Mouse (Mus musculus): Measurements from ENCODE around the gene Fbxo40. TPM values are rescaled to one million over a fixed set of nuclear protein-coding genes. Genes with fewer than 3 reads are reported as not detected.

Gene Fbxo40
- polyA plus RNA-seq, 1 experiment from 2014 or later: not detected

- peaks cover 11% of the 10 kb centered on the region for H3K4me1 ChIP-seq (replicated peaks; ENCODE audit: control insufficient read depth, insufficient read depth, low read length)
- H3K9ac ChIP-seq (ENCODE audit: low read length): no peak overlapping the region
- H3K9me3 ChIP-seq (ENCODE audit: control insufficient read depth, low read length): no peaks in the 10 kb centered on the region
- H3K27me3 ChIP-seq (replicated peaks; ENCODE audit: control insufficient read depth, insufficient read depth, low read length): no peaks in the 10 kb centered on the region
- 62% methylated on average over 6 of the region's 6 CpGs for WGBS
- ATAC-seq (replicated peaks; ENCODE audit: low FRiP score, low TSS enrichment, low read depth) (no peak), DNase-seq (ENCODE audit: low spot score) (no peak)
- H3K27ac ChIP-seq (ENCODE audit: low read depth): no peak overlapping the region
- H3K36me3 ChIP-seq (ENCODE audit: control insufficient read depth, insufficient read depth, low read length): no peaks in the 10 kb centered on the region
- no peak overlapping the region for H3K4me3 ChIP-seq (ENCODE audit: low read depth, low read length)
- H3K4me2 ChIP-seq (ENCODE audit: low read length): no peak overlapping the region
Observed at GRCm38 (mm10) chr16:37009262-37009661, 19.0 kb upstream of the Fbxo40 start.

GRCm38 (mm10) chr16:36999366-36999972 is 9.2 kb upstream of the Fbxo40 start:
- H3K9ac ChIP-seq (ENCODE audit: low read length): no peak overlapping the region
- 78% methylated on average over 9 of the region's 9 CpGs for WGBS
- no peaks in the 10 kb centered on the region for H3K36me3 ChIP-seq (ENCODE audit: control insufficient read depth, insufficient read depth, low read length)
- DNase-seq (ENCODE audit: low spot score): no peak
- no peak for ATAC-seq (replicated peaks; ENCODE audit: low FRiP score, low TSS enrichment, low read depth)
- no peak overlapping the region for H3K27ac ChIP-seq (ENCODE audit: low read depth)
- H3K27me3 ChIP-seq (replicated peaks; ENCODE audit: control insufficient read depth, insufficient read depth, low read length): no peaks in the 10 kb centered on the region
- H3K4me3 ChIP-seq (ENCODE audit: low read depth, low read length): no peak overlapping the region
- no peaks in the 10 kb centered on the region for H3K4me1 ChIP-seq (replicated peaks; ENCODE audit: control insufficient read depth, insufficient read depth, low read length)
- H3K9me3 ChIP-seq (ENCODE audit: control insufficient read depth, low read length): no peaks in the 10 kb centered on the region
- no peak overlapping the region for H3K4me2 ChIP-seq (ENCODE audit: low read length)

GRCm38 (mm10) chr16:36997650-36998049 is 7.4 kb upstream of the Fbxo40 start:
- Histone ChIP-seq H3K4me3 (ENCODE audit: low read depth, low read length) (no peak overlapping the region), H3K27me3 (replicated peaks; ENCODE audit: control insufficient read depth, insufficient read depth, low read length) (no peaks in the 10 kb centered on the region), H3K4me2 (ENCODE audit: low read length) (no peak overlapping the region), H3K36me3 (ENCODE audit: control insufficient read depth, insufficient read depth, low read length) (no peaks in the 10 kb centered on the region), H3K9me3 (ENCODE audit: control insufficient read depth, low read length) (no peaks in the 10 kb centered on the region), H3K9ac (ENCODE audit: low read length) (no peak overlapping the region), H3K27ac (ENCODE audit: low read depth) (no peak overlapping the region), H3K4me1 (replicated peaks; ENCODE audit: control insufficient read depth, insufficient read depth, low read length) (no peaks in the 10 kb centered on the region)
- WGBS: 76% methylated on average over 6 of the region's 6 CpGs
- DNase-seq (ENCODE audit: low spot score) (no peak), ATAC-seq (replicated peaks; ENCODE audit: low FRiP score, low TSS enrichment, low read depth) (no peak)

GRCm38 (mm10) chr16:36989493-36989892 is 774 bp downstream of the Fbxo40 start:
- WGBS: 76% methylated on average over 8 of the region's 8 CpGs
- ATAC-seq (replicated peaks; ENCODE audit: low FRiP score, low TSS enrichment, low read depth) (no peak), DNase-seq (ENCODE audit: low spot score) (no peak)
- no peak overlapping the region for H3K4me2 ChIP-seq (ENCODE audit: low read length)
- H3K9ac ChIP-seq (ENCODE audit: low read length): no peak overlapping the region
- no peak overlapping the region for H3K4me3 ChIP-seq (ENCODE audit: low read depth, low read length)
- no peaks in the 10 kb centered on the region for H3K9me3 ChIP-seq (ENCODE audit: control insufficient read depth, low read length)
- H3K4me1 ChIP-seq (replicated peaks; ENCODE audit: control insufficient read depth, insufficient read depth, low read length): no peaks in the 10 kb centered on the region
- H3K36me3 ChIP-seq (ENCODE audit: control insufficient read depth, insufficient read depth, low read length): no peaks in the 10 kb centered on the region
- no peak overlapping the region for H3K27ac ChIP-seq (ENCODE audit: low read depth)
- H3K27me3 ChIP-seq (replicated peaks; ENCODE audit: control insufficient read depth, insufficient read depth, low read length): no peaks in the 10 kb centered on the region

- no peaks in the 10 kb centered on the region for H3K4me1 ChIP-seq (replicated peaks; ENCODE audit: control insufficient read depth, insufficient read depth, low read length)
- no peaks in the 10 kb centered on the region for H3K36me3 ChIP-seq (ENCODE audit: control insufficient read depth, insufficient read depth, low read length)
- H3K4me2 ChIP-seq (ENCODE audit: low read length): no peak overlapping the region
- no peak for ATAC-seq (replicated peaks; ENCODE audit: low FRiP score, low TSS enrichment, low read depth)
- H3K27ac ChIP-seq (ENCODE audit: low read depth): no peak overlapping the region
- H3K9me3 ChIP-seq (ENCODE audit: control insufficient read depth, low read length): no peaks in the 10 kb centered on the region
- no peak overlapping the region for H3K9ac ChIP-seq (ENCODE audit: low read length)
- H3K4me3 ChIP-seq (ENCODE audit: low read depth, low read length): no peak overlapping the region
- DNase-seq (ENCODE audit: low spot score): no peak
- H3K27me3 ChIP-seq (replicated peaks; ENCODE audit: control insufficient read depth, insufficient read depth, low read length): no peaks in the 10 kb centered on the region
Observed at GRCm38 (mm10) chr16:36988066-36988465, 2.2 kb downstream of the Fbxo40 start.

GRCm38 (mm10) chr16:36987399-36987798 is 2.9 kb downstream of the Fbxo40 start:
- Histone ChIP-seq H3K4me3 (ENCODE audit: low read depth, low read length) (no peak overlapping the region), H3K27me3 (replicated peaks; ENCODE audit: control insufficient read depth, insufficient read depth, low read length) (no peaks in the 10 kb centered on the region), H3K4me2 (ENCODE audit: low read length) (no peak overlapping the region), H3K27ac (ENCODE audit: low read depth) (no peak overlapping the region), H3K9me3 (ENCODE audit: control insufficient read depth, low read length) (no peaks in the 10 kb centered on the region), H3K36me3 (ENCODE audit: control insufficient read depth, insufficient read depth, low read length) (no peaks in the 10 kb centered on the region), H3K9ac (ENCODE audit: low read length) (no peak overlapping the region), H3K4me1 (replicated peaks; ENCODE audit: control insufficient read depth, insufficient read depth, low read length) (no peaks in the 10 kb centered on the region)
- ATAC-seq (replicated peaks; ENCODE audit: low FRiP score, low TSS enrichment, low read depth) (no peak), DNase-seq (ENCODE audit: low spot score) (no peak)
- WGBS: 80% methylated on average over 2 of the region's 2 CpGs

GRCm38 (mm10) chr16:36985636-36986042 is 4.6 kb downstream of the Fbxo40 start:
- H3K9me3 ChIP-seq (ENCODE audit: control insufficient read depth, low read length): no peaks in the 10 kb centered on the region; the same call in 1 of the 2 replicates
- H3K4me1 ChIP-seq (replicated peaks; ENCODE audit: control insufficient read depth, insufficient read depth, low read length): no peaks in the 10 kb centered on the region
- no peak overlapping the region for H3K4me2 ChIP-seq (ENCODE audit: low read length)
- ATAC-seq (replicated peaks; ENCODE audit: low FRiP score, low TSS enrichment, low read depth) (no peak), DNase-seq (ENCODE audit: low spot score) (no peak)
- H3K27me3 ChIP-seq (replicated peaks; ENCODE audit: control insufficient read depth, insufficient read depth, low read length): no peaks in the 10 kb centered on the region
- no peak overlapping the region for H3K9ac ChIP-seq (ENCODE audit: low read length)
- H3K27ac ChIP-seq (ENCODE audit: low read depth): no peak overlapping the region
- no peak overlapping the region for H3K4me3 ChIP-seq (ENCODE audit: low read depth, low read length)
- H3K36me3 ChIP-seq (ENCODE audit: control insufficient read depth, insufficient read depth, low read length): no peaks in the 10 kb centered on the region
- 60% methylated on average over 5 of the region's 5 CpGs for WGBS

- H3K36me3 ChIP-seq (ENCODE audit: control insufficient read depth, insufficient read depth, low read length): no peaks in the 10 kb centered on the region
- H3K9ac ChIP-seq (ENCODE audit: low read length): no peak overlapping the region
- ATAC-seq (replicated peaks; ENCODE audit: low FRiP score, low TSS enrichment, low read depth): no peak
- no peaks in the 10 kb centered on the region for H3K27me3 ChIP-seq (replicated peaks; ENCODE audit: control insufficient read depth, insufficient read depth, low read length)
- no peak overlapping the region for H3K27ac ChIP-seq (ENCODE audit: low read depth)
- no peak for DNase-seq (ENCODE audit: low spot score)
- no peak overlapping the region for H3K4me2 ChIP-seq (ENCODE audit: low read length)
- no peak overlapping the region for H3K4me3 ChIP-seq (ENCODE audit: low read depth, low read length)
- H3K9me3 ChIP-seq (ENCODE audit: control insufficient read depth, low read length): no peaks in the 10 kb centered on the region; the same call in 1 of the 2 replicates
- no peaks in the 10 kb centered on the region for H3K4me1 ChIP-seq (replicated peaks; ENCODE audit: control insufficient read depth, insufficient read depth, low read length)
- 88% methylated on average over 1 of the region's 1 CpGs for WGBS
Observed at GRCm38 (mm10) chr16:36983796-36984195, 6.5 kb downstream of the Fbxo40 start.

- DNase-seq (ENCODE audit: low spot score) (no peak), ATAC-seq (replicated peaks; ENCODE audit: low FRiP score, low TSS enrichment, low read depth) (no peak)
- 97% methylated on average over 2 of the region's 2 CpGs for WGBS
- H3K27ac ChIP-seq (ENCODE audit: low read depth): no peak overlapping the region
- H3K4me1 ChIP-seq (replicated peaks; ENCODE audit: control insufficient read depth, insufficient read depth, low read length): no peaks in the 10 kb centered on the region
- H3K9me3 ChIP-seq (ENCODE audit: control insufficient read depth, low read length): no peaks in the 10 kb centered on the region; the same call in 1 of the 2 replicates
- no peak overlapping the region for H3K4me2 ChIP-seq (ENCODE audit: low read length)
- no peaks in the 10 kb centered on the region for H3K27me3 ChIP-seq (replicated peaks; ENCODE audit: control insufficient read depth, insufficient read depth, low read length)
- no peak overlapping the region for H3K4me3 ChIP-seq (ENCODE audit: low read depth, low read length)
- H3K9ac ChIP-seq (ENCODE audit: low read length): no peak overlapping the region
- no peaks in the 10 kb centered on the region for H3K36me3 ChIP-seq (ENCODE audit: control insufficient read depth, insufficient read depth, low read length)
Observed at GRCm38 (mm10) chr16:36979127-36979526, 11.1 kb downstream of the Fbxo40 start.

Data from intestine, embryonic 14.5 days (tissue).